Mouse (Mus musculus) small intestine, adult 2 months (tissue): ENCODE data around the gene Gatad2a. TPM values are rescaled to one million over a fixed set of nuclear protein-coding genes. Genes with fewer than 3 reads are reported as not detected.
"Not testable (repeated sequence)": the region's sequence is repeated elsewhere in the genome, so short reads cannot be mapped to it uniquely, and the experiment has no call there.

Experiments used
- H3K27ac ChIP-seq: fragments of 200-500 bp; 2 replicates; pipeline ENCODE4 v1.5.1; 2012; ENCODE audit warnings: low read depth, low read length, control low read depth, inconsistent platforms; ENCODE audit not compliant: insufficient read depth
- H3K27me3 ChIP-seq: fragments of 200-500 bp; 2 replicates; pipeline ENCODE4 v1.6.1; 2012; ENCODE audit warnings: mild to moderate bottlenecking, moderate library complexity, low read length, inconsistent platforms; ENCODE audit not compliant: control insufficient read depth, insufficient read depth
- H3K36me3 ChIP-seq: fragments of 200-500 bp; 2 replicates; pipeline ENCODE4 v1.6.1; 2012; ENCODE audit warnings: mild to moderate bottlenecking, low read length, control low read depth, inconsistent platforms; ENCODE audit not compliant: control insufficient read depth, insufficient read depth
- H3K4me1 ChIP-seq: fragments of 200-500 bp; 2 replicates; pipeline ENCODE4 v1.6.1; 2012; ENCODE audit warnings: low read length, inconsistent platforms, mixed read lengths; ENCODE audit not compliant: control insufficient read depth, insufficient read depth, insufficient read length
- H3K4me3 ChIP-seq: fragments of 200-500 bp; 2 replicates; pipeline ENCODE4 v1.5.1; 2012; ENCODE audit warnings: low read depth, mild to moderate bottlenecking, control low read depth, inconsistent platforms, low read length, moderate library complexity
- CTCF ChIP-seq: fragments of 200-500 bp; IDR thresholded peaks from 2 replicates; pipeline ENCODE4 v1.5.1; 2012; ENCODE audit warnings: low read depth, mild to moderate bottlenecking, control low read depth, inconsistent platforms, low read length, moderate library complexity, mixed read lengths; ENCODE audit not compliant: insufficient replicate concordance, insufficient read length; ENCODE audit errors: extremely low read depth
- POLR2A ChIP-seq: fragments of 200-500 bp; IDR thresholded peaks from 2 replicates; pipeline ENCODE4 v1.6.1; 2012; ENCODE audit warnings: low read depth, mild to moderate bottlenecking, control low read depth, inconsistent platforms, low read length, moderate library complexity
- WGBS: fragments of 180-500 bp; shearing (Covaris S2); methylation state at CpG from one replicate; pipeline ENCODE4 v1.1.7; 2018; 5-methylcytosine and 5-hydroxymethylcytosine counted together
- polyA plus RNA-seq: library from polyadenylated mRNA; depleted of rRNA; stranded (reverse); fragments of >200 nt; gene quantifications from 2 replicates; pipeline ENCODE4 v1.2.3, GENCODE M21; 2012

Gene Gatad2a
- polyA plus RNA-seq, 1 experiment, result 101 TPM

DNA sequence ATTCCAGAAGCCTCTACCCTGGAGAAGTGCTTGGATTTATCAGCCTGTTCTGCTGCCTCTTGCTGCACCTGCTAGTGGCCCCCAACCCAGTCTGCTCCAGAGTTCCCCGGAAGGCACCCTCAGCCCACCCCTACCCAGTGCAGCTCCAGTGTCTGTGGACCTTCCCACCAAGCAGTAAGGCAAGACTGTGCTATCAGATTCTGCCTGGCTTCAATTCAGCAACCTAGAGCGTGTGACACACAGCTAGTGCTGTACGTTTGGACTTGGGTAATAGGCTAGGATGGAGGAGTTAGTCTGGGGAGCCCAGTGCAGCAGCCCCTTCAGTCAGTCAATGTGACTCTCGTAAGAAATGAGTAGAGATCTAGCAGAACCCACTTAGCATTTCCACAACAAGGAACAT is 42.0 kb downstream of the Gatad2a start:
- WGBS, result 56% methylated on average over 4 of the region's 4 CpGs
- no peak overlapping the region for H3K4me3 ChIP-seq
- H3K4me1 ChIP-seq, result peaks cover 14% of the 10 kb centered on the region; the same call in 1 of the 2 replicates
- H3K36me3 ChIP-seq, result peaks cover 1% of the 10 kb centered on the region; the same call in 1 of the 2 replicates
- no peak overlapping the region for H3K27ac ChIP-seq
- no peak for TF ChIP-seq POLR2A
- TF ChIP-seq CTCF, result no peak
- no peaks in the 10 kb centered on the region for H3K27me3 ChIP-seq

DNA sequence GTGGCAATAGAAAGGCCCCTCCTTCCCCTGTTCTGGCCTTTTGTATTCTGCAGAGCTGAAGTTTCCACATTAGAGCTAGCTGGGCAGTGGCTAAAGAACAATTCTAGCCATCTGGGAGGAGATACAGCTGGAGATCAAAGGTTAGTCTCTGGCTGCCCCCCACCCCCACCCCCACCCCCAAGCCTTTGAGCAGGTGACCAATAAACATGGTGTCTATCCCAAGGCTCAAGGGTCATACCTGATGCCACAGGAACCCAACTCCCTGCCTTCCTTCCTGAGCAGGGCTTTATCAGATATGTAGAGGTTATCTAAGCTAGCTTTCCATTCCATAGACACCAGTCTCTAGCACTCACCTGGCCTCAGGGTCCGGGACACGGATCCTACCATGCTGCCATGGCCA is 45.9 kb downstream of the Gatad2a start:
- H3K27me3 ChIP-seq, result no peaks in the 10 kb centered on the region
- H3K4me1 ChIP-seq, result peaks cover 21% of the 10 kb centered on the region; the same call in 1 of the 2 replicates
- WGBS, result 44% methylated on average over 2 of the region's 2 CpGs
- peaks cover 8% of the 10 kb centered on the region; the same call in 1 of the 2 replicates for H3K36me3 ChIP-seq
- peak overlapping the region; percentile 85 for H3K27ac ChIP-seq
- H3K4me3 ChIP-seq, result no peak overlapping the region
- TF ChIP-seq CTCF, result no peak
- TF ChIP-seq POLR2A, result no peak

DNA sequence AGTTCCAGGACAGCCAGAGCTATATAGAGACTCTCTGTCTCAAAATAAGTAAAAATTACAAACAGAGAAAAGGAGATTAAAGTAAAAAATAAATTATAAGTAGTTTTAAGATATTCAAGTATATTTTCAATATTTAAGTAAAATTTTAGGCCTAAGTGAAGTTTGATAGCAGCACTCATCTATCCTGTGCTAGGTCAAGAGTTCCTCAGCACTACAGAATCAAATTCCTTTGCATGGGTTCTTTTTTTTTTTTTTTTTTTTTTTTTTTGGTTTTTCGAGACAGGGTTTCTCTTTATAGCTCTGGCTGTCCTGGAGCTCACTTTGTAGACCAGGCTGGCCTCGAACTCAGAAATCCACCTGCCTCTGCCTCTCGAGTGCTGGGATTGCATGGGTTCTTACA is 53.7 kb downstream of the Gatad2a start:
- H3K4me3 ChIP-seq, H3K27me3 ChIP-seq, H3K27ac ChIP-seq, H3K36me3 ChIP-seq: not testable (repeated sequence)
- H3K4me1 ChIP-seq, result peaks cover 33% of the 10 kb centered on the region; the same call in 1 of the 2 replicates
- 83% methylated on average over 3 of the region's 3 CpGs for WGBS

DNA sequence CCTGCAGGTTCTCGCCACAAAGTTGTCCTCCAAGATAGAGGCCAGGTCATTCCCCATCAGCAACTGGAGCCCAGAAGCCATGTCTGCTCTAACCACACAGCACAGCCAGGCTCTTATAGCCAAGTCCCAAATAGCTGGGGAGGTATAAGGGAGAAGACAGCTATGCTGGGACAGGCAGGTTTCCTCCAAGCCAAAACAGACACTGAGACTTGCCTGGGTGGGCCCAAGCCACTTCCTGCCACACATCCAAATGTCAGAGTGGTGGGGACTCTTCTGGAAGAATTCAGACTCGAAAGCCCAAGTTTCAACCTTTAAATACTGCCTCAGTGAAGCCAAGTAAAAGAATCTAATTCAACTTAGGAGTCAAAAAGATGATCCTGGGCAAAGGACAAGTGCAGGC is 55.8 kb downstream of the Gatad2a start:
- Histone ChIP-seq H3K27ac (no peak overlapping the region), H3K4me1 (peaks cover 32% of the 10 kb centered on the region; the same call in 1 of the 2 replicates), H3K36me3 (peaks cover 9% of the 10 kb centered on the region), H3K27me3 (no peaks in the 10 kb centered on the region), H3K4me3 (no peak overlapping the region)
- WGBS, result 88% methylated on average over 2 of the region's 2 CpGs
- TF ChIP-seq POLR2A (no peak), CTCF (no peak)

DNA sequence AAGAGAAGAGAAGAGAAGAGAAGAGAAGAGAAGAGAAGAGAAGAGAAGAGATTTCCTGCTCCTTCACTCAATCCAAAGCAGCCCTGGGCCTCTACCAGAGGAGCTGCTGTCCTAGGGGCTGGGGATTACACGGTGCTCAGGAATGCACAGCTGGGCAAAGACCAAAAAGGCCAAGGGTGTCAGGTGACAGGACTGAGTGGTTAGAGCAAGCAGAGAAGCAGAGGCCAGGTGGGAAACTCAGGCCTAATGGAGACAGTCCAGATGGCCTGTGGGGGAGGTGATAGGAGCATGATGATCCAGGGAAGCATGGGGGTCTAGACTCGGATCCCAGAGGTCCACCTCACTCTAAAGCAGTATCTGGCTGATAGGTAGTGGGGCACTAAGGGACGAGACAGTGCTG is 56.6 kb downstream of the Gatad2a start:
- 42% methylated on average over 3 of the region's 3 CpGs for WGBS
- no peak overlapping the region for H3K27ac ChIP-seq
- peaks cover 31% of the 10 kb centered on the region; the same call in 1 of the 2 replicates for H3K4me1 ChIP-seq
- peaks cover 13% of the 10 kb centered on the region for H3K36me3 ChIP-seq
- H3K4me3 ChIP-seq, result no peak overlapping the region
- no peak for TF ChIP-seq POLR2A
- no peak for TF ChIP-seq CTCF
- H3K27me3 ChIP-seq, result no peaks in the 10 kb centered on the region

GRCm38 (mm10) chr8:69938245-69938982 is 57.8 kb downstream of the Gatad2a start:
- no peak overlapping the region for H3K27ac ChIP-seq
- WGBS, result 67% methylated on average over 6 of the region's 6 CpGs
- TF ChIP-seq POLR2A, result no peak
- TF ChIP-seq CTCF, result no peak

GRCm38 (mm10) chr8:69937466-69937865 is 58.7 kb downstream of the Gatad2a start:
- no peak overlapping the region for H3K27ac ChIP-seq

More at GRCm38 (mm10) chr8:69938245-69938982, 57.8 kb downstream of the Gatad2a start:
- Histone ChIP-seq H3K4me3 (no peak overlapping the region), H3K4me1 (peaks cover 27% of the 10 kb centered on the region; the same call in 1 of the 2 replicates), H3K36me3 (peaks cover 22% of the 10 kb centered on the region), H3K27me3 (no peaks in the 10 kb centered on the region)

More at GRCm38 (mm10) chr8:69937466-69937865, 58.7 kb downstream of the Gatad2a start:
- Histone ChIP-seq H3K4me3 (no peak overlapping the region), H3K36me3 (peaks cover 22% of the 10 kb centered on the region), H3K27me3 (no peaks in the 10 kb centered on the region), H3K4me1 (peaks cover 24% of the 10 kb centered on the region; the same call in 1 of the 2 replicates)
- WGBS, result 65% methylated on average over 3 of the region's 3 CpGs
- TF ChIP-seq CTCF (no peak), POLR2A (no peak)
